Mouse (Mus musculus) MEL (cell line): Measurements from ENCODE around the gene Abcc8. TPM values are rescaled to one million over a fixed set of nuclear protein-coding genes. Genes with fewer than 3 reads are reported as not detected.

Experiments used
- DNase-seq: peaks from one replicate; pipeline ENCODE4 v3.0.0; 2011; ENCODE audit warnings: low read depth, low spot score
- H3K27ac ChIP-seq: 2 replicates; pipeline ENCODE4 v1.5.1; 2012; ENCODE audit warnings: low read depth, mild to moderate bottlenecking, control low read depth, low read length, moderate library complexity; ENCODE audit not compliant: control insufficient read depth
- H3K27me3 ChIP-seq, 2 experiments: fragments of 150-350 bp in 1 of 2; sonication (generic) in 1 of 2; 2 replicates each; pipeline ENCODE4 v1.6.1; 2012; ENCODE audit warnings: low read length in 2 of 2, mild to moderate bottlenecking in 2 of 2, improper control_type of control experiment in 1 of 2, moderate library complexity in 1 of 2; ENCODE audit not compliant: insufficient read depth in 2 of 2, control insufficient read depth in 1 of 2
- H3K36me3 ChIP-seq, 2 experiments: 2 replicates each; pipeline ENCODE4 v1.6.1; 2012 to 2014; ENCODE audit warnings: low read length in 2 of 2, improper control_type of control experiment in 1 of 2, inconsistent platforms in 1 of 2, mild to moderate bottlenecking in 1 of 2; ENCODE audit not compliant: insufficient read depth in 2 of 2, control insufficient read depth in 1 of 2
- H3K4me1 ChIP-seq, 2 experiments: fragments of 150-350 bp in 1 of 2; sonication (generic) in 1 of 2; 2 replicates each; pipeline ENCODE4 v1.6.1; 2012; ENCODE audit warnings: low read length in 2 of 2, improper control_type of control experiment in 1 of 2, mild to moderate bottlenecking in 1 of 2; ENCODE audit not compliant: insufficient read depth in 2 of 2, control insufficient read depth in 1 of 2
- H3K4me3 ChIP-seq, 2 experiments: fragments of 150-350 bp in 1 of 2; sonication (generic) in 1 of 2; 2 replicates each; pipeline ENCODE4 v1.5.1; 2012; ENCODE audit warnings: low read depth in 2 of 2, low read length in 2 of 2, mild to moderate bottlenecking in 2 of 2, moderate library complexity in 2 of 2, control low read depth in 1 of 2, improper control_type of control experiment in 1 of 2; ENCODE audit not compliant: control insufficient read depth in 1 of 2, insufficient read depth in 1 of 2
- H3K79me2 ChIP-seq: 2 replicates; pipeline ENCODE4 v1.6.1; 2012; ENCODE audit warnings: mild to moderate bottlenecking, low read length, moderate library complexity; ENCODE audit not compliant: control insufficient read depth, poor library complexity, insufficient read depth
- H3K9ac ChIP-seq: 2 replicates; pipeline ENCODE4 v1.6.1; 2012; ENCODE audit warnings: low read depth, mild to moderate bottlenecking, control low read depth, low read length, moderate library complexity; ENCODE audit not compliant: control insufficient read depth, poor library complexity, severe bottlenecking
- H3K9me3 ChIP-seq: fragments of 150-350 bp; sonication (generic); replicated peaks from 2 replicates; pipeline ENCODE4 v1.6.1; 2012; ENCODE audit warnings: mild to moderate bottlenecking, low read length, improper control_type of control experiment, moderate library complexity; ENCODE audit not compliant: insufficient read depth
- BHLHE40 ChIP-seq: IDR thresholded peaks from 2 replicates; pipeline ENCODE4 v1.6.1; 2012; ENCODE audit warnings: low read depth, mild to moderate bottlenecking, inconsistent platforms, low read length, improper control_type of control experiment, borderline replicate concordance
- CHD2 ChIP-seq: IDR thresholded peaks from 2 replicates; pipeline ENCODE4 v1.6.1; 2011; ENCODE audit warnings: low read length, improper control_type of control experiment
- E2F4 ChIP-seq: IDR thresholded peaks from 2 replicates; pipeline ENCODE4 v1.6.1; 2011; ENCODE audit warnings: low read depth, low read length, improper control_type of control experiment, borderline replicate concordance
- EP300 ChIP-seq, 2 experiments: IDR thresholded peaks; 2 replicates each; pipeline ENCODE4 v1.6.1; 2011; ENCODE audit warnings: improper control_type of control experiment in 2 of 2, low read length in 2 of 2, low read depth in 1 of 2, mild to moderate bottlenecking in 1 of 2
- ETS1 ChIP-seq: IDR thresholded peaks from 2 replicates; pipeline ENCODE4 v1.6.1; 2012; ENCODE audit warnings: low read depth, mild to moderate bottlenecking, inconsistent platforms, low read length, improper control_type of control experiment, moderate library complexity
- GATA1 ChIP-seq: IDR thresholded peaks from 2 replicates; pipeline ENCODE4 v1.6.1; 2011; ENCODE audit warnings: low read depth, low read length, improper control_type of control experiment
- HCFC1 ChIP-seq: IDR thresholded peaks from 2 replicates; pipeline ENCODE4 v1.6.1; 2012; ENCODE audit warnings: low read depth, mild to moderate bottlenecking, inconsistent platforms, low read length, improper control_type of control experiment, moderate library complexity
- JUND ChIP-seq: IDR thresholded peaks from 2 replicates; pipeline ENCODE4 v1.6.1; 2011; ENCODE audit warnings: low read depth, mild to moderate bottlenecking, improper control_type of control experiment, low read length
- MAX ChIP-seq: IDR thresholded peaks from 2 replicates; pipeline ENCODE4 v1.6.1; 2011; ENCODE audit warnings: low read length, improper control_type of control experiment
- MAZ ChIP-seq: IDR thresholded peaks from 2 replicates; pipeline ENCODE4 v1.6.1; 2012; ENCODE audit warnings: low read depth, mild to moderate bottlenecking, inconsistent platforms, low read length, improper control_type of control experiment
- MYB ChIP-seq: IDR thresholded peaks from 2 replicates; pipeline ENCODE4 v1.6.1; 2011; ENCODE audit warnings: mild to moderate bottlenecking, low read depth, low read length, improper control_type of control experiment
- POLR2AphosphoS2 ChIP-seq: IDR thresholded peaks from 2 replicates; pipeline ENCODE4 v1.6.1; 2011; ENCODE audit warnings: low read length, improper control_type of control experiment
- POLR2AphosphoS5 ChIP-seq: IDR thresholded peaks from 2 replicates; pipeline ENCODE4 v1.6.1; 2012; ENCODE audit warnings: low read depth, borderline replicate concordance, mild to moderate bottlenecking, inconsistent platforms, low read length, moderate library complexity, mixed read lengths
- RCOR1 ChIP-seq: IDR thresholded peaks from 2 replicates; pipeline ENCODE4 v1.6.1; 2012; ENCODE audit warnings: low read depth, mild to moderate bottlenecking, inconsistent platforms, low read length, improper control_type of control experiment
- SIN3A ChIP-seq: IDR thresholded peaks from 2 replicates; pipeline ENCODE4 v1.6.1; 2012; ENCODE audit warnings: low read length, improper control_type of control experiment, inconsistent platforms
- TAL1 ChIP-seq: IDR thresholded peaks from 2 replicates; pipeline ENCODE4 v1.6.1; 2012; ENCODE audit warnings: mild to moderate bottlenecking, inconsistent platforms, low read length, moderate library complexity, mixed read lengths
- TBP ChIP-seq: IDR thresholded peaks from 2 replicates; pipeline ENCODE4 v1.8.0; 2011; ENCODE audit warnings: low read depth, low read length, improper control_type of control experiment
- USF1 ChIP-seq: IDR thresholded peaks from 2 replicates; pipeline ENCODE4 v1.6.1; 2014; ENCODE audit warnings: low read depth, mild to moderate bottlenecking, inconsistent platforms, low read length, improper control_type of control experiment, moderate library complexity
- USF2 ChIP-seq, 2 experiments: IDR thresholded peaks; 2 replicates each; pipeline ENCODE4 v1.6.1; 2011 to 2012; ENCODE audit warnings: improper control_type of control experiment in 2 of 2, low read length in 2 of 2, borderline replicate concordance in 1 of 2, inconsistent platforms in 1 of 2, low read depth in 1 of 2, mild to moderate bottlenecking in 1 of 2; ENCODE audit not compliant: insufficient read depth in 1 of 2
- ZMIZ1 ChIP-seq: IDR thresholded peaks from 2 replicates; pipeline ENCODE4 v1.6.1; 2012; ENCODE audit warnings: low read depth, mild to moderate bottlenecking, inconsistent platforms, low read length, improper control_type of control experiment, moderate library complexity
- polyA plus RNA-seq, 2 experiments: library from polyadenylated mRNA; stranded (reverse) in 1 of 2; unstranded in 1 of 2; fragments of >175 nt in 1 of 2; fragments of >200 nt in 1 of 2; gene quantifications; 2 replicates each; pipeline versions ENCODE4 v1.2.1 to v1.2.4; 2012; ENCODE audit warnings: low replicate concordance in 2 of 2, low read depth in 1 of 2; ENCODE audit not compliant: insufficient read length in 2 of 2, insufficient read depth in 1 of 2, missing spikeins in 1 of 2
- total RNA-seq: library from RNA; depleted of rRNA; stranded (reverse); fragments of 300-350 nt; gene quantifications from 2 replicates; pipeline ENCODE4 v1.2.3, GENCODE M21; 2012

The Abcc8 gene
- total and polyA plus RNA-seq, 3 experiments: not detected

DNA sequence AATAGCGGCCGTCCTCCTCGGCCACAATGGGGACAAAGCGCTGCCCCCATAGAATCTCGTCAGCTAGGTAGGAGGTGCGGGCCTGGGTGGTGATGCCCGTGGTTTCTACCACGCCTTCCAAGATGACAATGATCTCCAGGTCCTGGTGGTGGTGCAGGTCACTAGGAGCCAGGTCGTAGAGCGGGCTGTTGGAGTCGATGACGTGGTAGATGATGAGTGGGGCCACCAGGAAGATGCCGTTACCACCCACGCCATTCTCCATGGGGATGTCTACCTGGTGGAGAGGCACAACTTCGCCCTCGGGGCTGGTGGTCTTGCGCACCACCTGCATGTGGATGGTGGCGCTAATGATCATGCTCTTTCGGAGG lies 80.9 kb downstream of the Abcc8 start:
- no peak overlapping the region for H3K4me3 ChIP-seq
- no peaks in the 10 kb centered on the region for H3K79me2 ChIP-seq
- no peaks in the 10 kb centered on the region for H3K4me1 ChIP-seq
- no peak overlapping the region for H3K27ac ChIP-seq
- H3K27me3 ChIP-seq: no peaks in the 10 kb centered on the region
- DNase-seq: no peak
- TF ChIP-seq BHLHE40 (no peak), CHD2 (no peak), JUND (no peak), USF2 (IDR thresholded peaks at IDR 0.05; ENCODE audit: borderline replicate concordance in 1 of 2, insufficient read depth in 1 of 2, low read depth in 1 of 2, low read length in 2 of 2) (no peak), MYB (no peak), MAZ (no peak), ETS1 (no peak), MAX (no peak), USF1 (no peak), TAL1 (no peak), EP300 (IDR thresholded peaks at IDR 0.05; ENCODE audit: low read depth in 1 of 2, low read length in 2 of 2) (no peak), ZMIZ1 (no peak), POLR2AphosphoS2 (no peak), RCOR1 (no peak), SIN3A (no peak), POLR2AphosphoS5 (no peak), TBP (no peak), E2F4 (no peak), GATA1 (no peak)
- H3K9ac ChIP-seq: no peak overlapping the region
- no peaks in the 10 kb centered on the region for H3K36me3 ChIP-seq
- no peaks in the 10 kb centered on the region for H3K9me3 ChIP-seq

DNA sequence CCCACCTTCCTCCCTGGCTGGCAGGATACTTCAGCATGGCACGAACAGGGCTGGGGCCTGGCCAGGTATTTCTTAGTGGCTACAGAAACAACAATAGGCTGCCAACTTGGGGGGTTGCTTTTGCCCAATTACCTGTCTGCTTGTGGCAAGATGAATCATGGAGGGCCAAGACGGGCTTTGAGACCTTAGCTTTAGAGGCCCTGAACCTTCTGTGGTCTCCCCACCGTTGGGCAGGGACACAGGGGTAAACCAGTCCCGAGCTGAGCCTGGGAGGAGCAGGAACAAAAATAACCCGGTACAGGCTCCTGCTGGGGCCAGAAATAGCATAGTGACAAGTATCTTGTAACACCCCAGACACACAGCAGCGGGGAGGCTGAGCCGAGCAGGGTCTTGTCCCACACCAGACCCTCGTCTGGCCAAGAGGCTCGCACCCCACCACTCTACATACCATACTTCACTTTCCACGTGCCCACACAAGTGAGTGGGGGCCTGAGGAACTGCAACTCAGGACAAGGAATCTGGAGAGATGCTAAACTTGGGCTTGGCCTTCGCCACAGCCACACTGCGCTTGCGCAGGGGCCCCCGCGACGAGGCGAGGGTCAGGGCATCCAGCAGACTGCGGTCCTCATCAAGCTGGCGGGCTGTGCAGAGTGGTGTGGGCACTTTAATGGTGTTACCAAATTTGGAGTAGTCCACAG lies 81.5 kb downstream of the Abcc8 start:
- Histone ChIP-seq H3K36me3 (no peaks in the 10 kb centered on the region), H3K9ac (no peak overlapping the region)
- TF ChIP-seq HCFC1: no peak
- no peak for TF ChIP-seq MAZ
- TF ChIP-seq POLR2AphosphoS5: no peak
- no peak for TF ChIP-seq MAX
- no peak for TF ChIP-seq MYB
- TF ChIP-seq, all 39 proteins: peak for 0
- H3K9me3 ChIP-seq: no peaks in the 10 kb centered on the region
- H3K27ac ChIP-seq: no peak overlapping the region
- no peak overlapping the region for H3K4me3 ChIP-seq
- H3K27me3 ChIP-seq: no peaks in the 10 kb centered on the region
- H3K4me1 ChIP-seq: no peaks in the 10 kb centered on the region
- DNase-seq: no peak
- H3K79me2 ChIP-seq: no peaks in the 10 kb centered on the region
